Mouse (Mus musculus) MEL (cell line): Measurements from ENCODE around the gene Cald1. TPM values are rescaled to one million over a fixed set of nuclear protein-coding genes. Genes with fewer than 3 reads are reported as not detected.

Source experiments
- DNase-seq: peaks from one replicate; pipeline ENCODE4 v3.0.0; 2011; ENCODE audit warnings: low read depth, low spot score
- H3K27ac ChIP-seq: 2 replicates; pipeline ENCODE4 v1.5.1; 2012; ENCODE audit warnings: low read depth, mild to moderate bottlenecking, control low read depth, low read length, moderate library complexity; ENCODE audit not compliant: control insufficient read depth
- H3K27me3 ChIP-seq, 2 experiments: fragments of 150-350 bp in 1 of 2; sonication (generic) in 1 of 2; 2 replicates each; pipeline ENCODE4 v1.6.1; 2012; ENCODE audit warnings: low read length in 2 of 2, mild to moderate bottlenecking in 2 of 2, improper control_type of control experiment in 1 of 2, moderate library complexity in 1 of 2; ENCODE audit not compliant: insufficient read depth in 2 of 2, control insufficient read depth in 1 of 2
- H3K36me3 ChIP-seq, 2 experiments: 2 replicates each; pipeline ENCODE4 v1.6.1; 2012 to 2014; ENCODE audit warnings: low read length in 2 of 2, improper control_type of control experiment in 1 of 2, inconsistent platforms in 1 of 2, mild to moderate bottlenecking in 1 of 2; ENCODE audit not compliant: insufficient read depth in 2 of 2, control insufficient read depth in 1 of 2
- H3K4me1 ChIP-seq, 2 experiments: fragments of 150-350 bp in 1 of 2; sonication (generic) in 1 of 2; 2 replicates each; pipeline ENCODE4 v1.6.1; 2012; ENCODE audit warnings: low read length in 2 of 2, improper control_type of control experiment in 1 of 2, mild to moderate bottlenecking in 1 of 2; ENCODE audit not compliant: insufficient read depth in 2 of 2, control insufficient read depth in 1 of 2
- H3K4me3 ChIP-seq, 2 experiments: fragments of 150-350 bp in 1 of 2; sonication (generic) in 1 of 2; 2 replicates each; pipeline ENCODE4 v1.5.1; 2012; ENCODE audit warnings: low read depth in 2 of 2, low read length in 2 of 2, mild to moderate bottlenecking in 2 of 2, moderate library complexity in 2 of 2, control low read depth in 1 of 2, improper control_type of control experiment in 1 of 2; ENCODE audit not compliant: control insufficient read depth in 1 of 2, insufficient read depth in 1 of 2
- H3K79me2 ChIP-seq: 2 replicates; pipeline ENCODE4 v1.6.1; 2012; ENCODE audit warnings: mild to moderate bottlenecking, low read length, moderate library complexity; ENCODE audit not compliant: control insufficient read depth, poor library complexity, insufficient read depth
- H3K9ac ChIP-seq: 2 replicates; pipeline ENCODE4 v1.6.1; 2012; ENCODE audit warnings: low read depth, mild to moderate bottlenecking, control low read depth, low read length, moderate library complexity; ENCODE audit not compliant: control insufficient read depth, poor library complexity, severe bottlenecking
- H3K9me3 ChIP-seq: fragments of 150-350 bp; sonication (generic); replicated peaks from 2 replicates; pipeline ENCODE4 v1.6.1; 2012; ENCODE audit warnings: mild to moderate bottlenecking, low read length, improper control_type of control experiment, moderate library complexity; ENCODE audit not compliant: insufficient read depth
- BHLHE40 ChIP-seq: IDR thresholded peaks from 2 replicates; pipeline ENCODE4 v1.6.1; 2012; ENCODE audit warnings: low read depth, mild to moderate bottlenecking, inconsistent platforms, low read length, improper control_type of control experiment, borderline replicate concordance
- CHD1 ChIP-seq: IDR thresholded peaks from 2 replicates; pipeline ENCODE4 v1.6.1; 2012; ENCODE audit warnings: low read depth, mild to moderate bottlenecking, inconsistent platforms, low read length, improper control_type of control experiment
- CHD2 ChIP-seq: IDR thresholded peaks from 2 replicates; pipeline ENCODE4 v1.6.1; 2011; ENCODE audit warnings: low read length, improper control_type of control experiment
- CTCF ChIP-seq, 3 experiments: IDR thresholded peaks in 2 of 3; conservative IDR thresholded peaks in 1 of 3; 2 replicates each; pipeline ENCODE4 v1.5.1; 2011 to 2012; ENCODE audit warnings: low read length in 3 of 3, low read depth in 2 of 3, mild to moderate bottlenecking in 2 of 3, improper control_type of control experiment in 1 of 3, inconsistent platforms in 1 of 3, mixed read lengths in 1 of 3, moderate library complexity in 1 of 3; ENCODE audit not compliant: control insufficient read depth in 1 of 3, insufficient read depth in 1 of 3, poor library complexity in 1 of 3, severe bottlenecking in 1 of 3
- GABPA ChIP-seq: IDR thresholded peaks from 2 replicates; pipeline ENCODE4 v1.6.1; 2012; ENCODE audit warnings: low read depth, mild to moderate bottlenecking, inconsistent platforms, low read length, improper control_type of control experiment, moderate library complexity
- HCFC1 ChIP-seq: IDR thresholded peaks from 2 replicates; pipeline ENCODE4 v1.6.1; 2012; ENCODE audit warnings: low read depth, mild to moderate bottlenecking, inconsistent platforms, low read length, improper control_type of control experiment, moderate library complexity
- KAT2A ChIP-seq: conservative IDR thresholded peaks from 2 replicates; pipeline ENCODE4 v1.6.1; 2012; ENCODE audit warnings: low read depth, low read length, improper control_type of control experiment, inconsistent platforms
- MAFK ChIP-seq: IDR thresholded peaks from 2 replicates; pipeline ENCODE4 v1.6.1; 2011; ENCODE audit warnings: low read depth, mild to moderate bottlenecking, low read length, improper control_type of control experiment, borderline replicate concordance
- MAX ChIP-seq: IDR thresholded peaks from 2 replicates; pipeline ENCODE4 v1.6.1; 2011; ENCODE audit warnings: low read length, improper control_type of control experiment
- MAZ ChIP-seq: IDR thresholded peaks from 2 replicates; pipeline ENCODE4 v1.6.1; 2012; ENCODE audit warnings: low read depth, mild to moderate bottlenecking, inconsistent platforms, low read length, improper control_type of control experiment
- MYB ChIP-seq: IDR thresholded peaks from 2 replicates; pipeline ENCODE4 v1.6.1; 2011; ENCODE audit warnings: mild to moderate bottlenecking, low read depth, low read length, improper control_type of control experiment
- NRF1 ChIP-seq: IDR thresholded peaks from 2 replicates; pipeline ENCODE4 v1.6.1; 2014; ENCODE audit warnings: low read depth, mild to moderate bottlenecking, inconsistent platforms, low read length, improper control_type of control experiment, moderate library complexity; ENCODE audit not compliant: poor library complexity, insufficient read depth, severe bottlenecking
- POLR2AphosphoS5 ChIP-seq: IDR thresholded peaks from 2 replicates; pipeline ENCODE4 v1.6.1; 2012; ENCODE audit warnings: low read depth, borderline replicate concordance, mild to moderate bottlenecking, inconsistent platforms, low read length, moderate library complexity, mixed read lengths
- RCOR1 ChIP-seq: IDR thresholded peaks from 2 replicates; pipeline ENCODE4 v1.6.1; 2012; ENCODE audit warnings: low read depth, mild to moderate bottlenecking, inconsistent platforms, low read length, improper control_type of control experiment
- SIN3A ChIP-seq: IDR thresholded peaks from 2 replicates; pipeline ENCODE4 v1.6.1; 2012; ENCODE audit warnings: low read length, improper control_type of control experiment, inconsistent platforms
- TAL1 ChIP-seq: IDR thresholded peaks from 2 replicates; pipeline ENCODE4 v1.6.1; 2012; ENCODE audit warnings: mild to moderate bottlenecking, inconsistent platforms, low read length, moderate library complexity, mixed read lengths
- TBP ChIP-seq: IDR thresholded peaks from 2 replicates; pipeline ENCODE4 v1.8.0; 2011; ENCODE audit warnings: low read depth, low read length, improper control_type of control experiment
- TCF12 ChIP-seq: IDR thresholded peaks from 2 replicates; pipeline ENCODE4 v1.6.1; 2014; ENCODE audit warnings: low read depth, mild to moderate bottlenecking, inconsistent platforms, low read length, improper control_type of control experiment, moderate library complexity
- UBTF ChIP-seq: IDR thresholded peaks from 2 replicates; pipeline ENCODE4 v1.6.1; 2012; ENCODE audit warnings: low read depth, mild to moderate bottlenecking, inconsistent platforms, low read length, improper control_type of control experiment, moderate library complexity, borderline replicate concordance; ENCODE audit not compliant: insufficient read depth
- USF1 ChIP-seq: IDR thresholded peaks from 2 replicates; pipeline ENCODE4 v1.6.1; 2014; ENCODE audit warnings: low read depth, mild to moderate bottlenecking, inconsistent platforms, low read length, improper control_type of control experiment, moderate library complexity
- USF2 ChIP-seq, 2 experiments: IDR thresholded peaks; 2 replicates each; pipeline ENCODE4 v1.6.1; 2011 to 2012; ENCODE audit warnings: improper control_type of control experiment in 2 of 2, low read length in 2 of 2, borderline replicate concordance in 1 of 2, inconsistent platforms in 1 of 2, low read depth in 1 of 2, mild to moderate bottlenecking in 1 of 2; ENCODE audit not compliant: insufficient read depth in 1 of 2
- ZC3H11A ChIP-seq: IDR thresholded peaks from 2 replicates; pipeline ENCODE4 v1.6.1; 2012; ENCODE audit warnings: low read depth, mild to moderate bottlenecking, inconsistent platforms, low read length, improper control_type of control experiment
- ZKSCAN1 ChIP-seq: IDR thresholded peaks from 2 replicates; pipeline ENCODE4 v1.6.1; 2012; ENCODE audit warnings: low read depth, mild to moderate bottlenecking, inconsistent platforms, low read length, improper control_type of control experiment, moderate library complexity
- ZMIZ1 ChIP-seq: IDR thresholded peaks from 2 replicates; pipeline ENCODE4 v1.6.1; 2012; ENCODE audit warnings: low read depth, mild to moderate bottlenecking, inconsistent platforms, low read length, improper control_type of control experiment, moderate library complexity
- ZNF384 ChIP-seq: IDR thresholded peaks from 2 replicates; pipeline ENCODE4 v1.6.1; 2012; ENCODE audit warnings: low read depth, mild to moderate bottlenecking, inconsistent platforms, low read length, improper control_type of control experiment
- polyA plus RNA-seq, 2 experiments: library from polyadenylated mRNA; stranded (reverse) in 1 of 2; unstranded in 1 of 2; fragments of >175 nt in 1 of 2; fragments of >200 nt in 1 of 2; gene quantifications; 2 replicates each; pipeline versions ENCODE4 v1.2.1 to v1.2.4; 2012; ENCODE audit warnings: low replicate concordance in 2 of 2, low read depth in 1 of 2; ENCODE audit not compliant: insufficient read length in 2 of 2, insufficient read depth in 1 of 2, missing spikeins in 1 of 2
- total RNA-seq: library from RNA; depleted of rRNA; stranded (reverse); fragments of 300-350 nt; gene quantifications from 2 replicates; pipeline ENCODE4 v1.2.3, GENCODE M21; 2012

The Cald1 gene
- total and polyA plus RNA-seq, 3 experiments = not detected

DNA sequence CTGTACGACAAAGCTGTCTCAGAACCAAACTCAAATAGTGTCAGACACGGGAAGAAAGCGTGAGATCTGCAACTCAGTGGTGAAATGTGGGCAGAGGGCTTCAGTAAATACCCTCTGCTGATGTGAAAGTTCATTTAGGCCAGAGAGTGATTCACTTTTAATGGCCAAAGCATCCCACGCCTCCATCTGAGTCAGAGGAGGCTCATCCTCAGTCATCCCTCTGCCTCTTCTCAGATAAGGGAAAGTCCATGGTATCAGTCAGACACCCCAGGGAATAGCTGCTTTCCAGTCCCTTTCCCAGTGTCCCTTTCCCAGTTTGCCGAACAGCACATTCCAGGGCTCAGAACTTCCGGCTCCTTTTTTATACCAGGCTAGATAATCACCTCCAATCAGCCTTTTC lies 151.2 kb downstream of the Cald1 start:
- no peak for TF ChIP-seq RCOR1
- TF ChIP-seq USF2 (IDR thresholded peaks at IDR 0.05; ENCODE audit: borderline replicate concordance in 1 of 2, insufficient read depth in 1 of 2, low read depth in 1 of 2, low read length in 2 of 2) = no peak
- TF ChIP-seq ZC3H11A = no peak
- no peak for TF ChIP-seq SIN3A
- no peak for TF ChIP-seq ZMIZ1
- no peak for TF ChIP-seq ZNF384
- no peak for TF ChIP-seq MAX
- TF ChIP-seq MYB = no peak
- no peak for TF ChIP-seq TBP
- TF ChIP-seq, all 39 proteins: peak for 0
- Histone ChIP-seq H3K4me1 (no peaks in the 10 kb centered on the region), H3K4me3 (no peak overlapping the region), H3K9ac (no peak overlapping the region), H3K79me2 (no peaks in the 10 kb centered on the region), H3K27me3 (peaks cover 3 to 11% of the 10 kb centered on the region in 2 experiments; a peak in 3 of 4 replicates), H3K9me3 (no peaks in the 10 kb centered on the region), H3K36me3 (no peaks in the 10 kb centered on the region), H3K27ac (no peak overlapping the region)
- no peak for DNase-seq

GRCm38 (mm10) chr6:34750487-34751120 lies 152.3 kb downstream of the Cald1 start:
- TF ChIP-seq ZKSCAN1 = no peak
- TF ChIP-seq CTCF (IDR thresholded peaks at IDR 0.05 in 2 of 3, conservative IDR thresholded peaks at IDR 0.05 in 1 of 3; ENCODE audit: control insufficient read depth in 1 of 3, insufficient read depth in 1 of 3, low read depth in 2 of 3, low read length in 3 of 3, poor library complexity in 1 of 3, severe bottlenecking in 1 of 3) = no peak
- no peak for TF ChIP-seq MAZ
- TF ChIP-seq TCF12 = no peak
- TF ChIP-seq TAL1 = no peak
- TF ChIP-seq POLR2AphosphoS5 = no peak
- no peak for TF ChIP-seq NRF1
- TF ChIP-seq GABPA = no peak
- TF ChIP-seq HCFC1 = no peak
- no peak for TF ChIP-seq ZMIZ1
- TF ChIP-seq BHLHE40 = no peak
- TF ChIP-seq UBTF = no peak
- TF ChIP-seq KAT2A = no peak
- no peak for TF ChIP-seq CHD2
- TF ChIP-seq MAFK = no peak
- no peak for TF ChIP-seq CHD1
- no peak for TF ChIP-seq USF1
- no peak for TF ChIP-seq USF2 (IDR thresholded peaks at IDR 0.05; ENCODE audit: borderline replicate concordance in 1 of 2, insufficient read depth in 1 of 2, low read depth in 1 of 2, low read length in 2 of 2)
- no peak overlapping the region for H3K9ac ChIP-seq
- no peak for DNase-seq
- H3K36me3 ChIP-seq = no peaks in the 10 kb centered on the region
- peaks cover 3 to 10% of the 10 kb centered on the region in 2 experiments; a peak in 3 of 4 replicates for H3K27me3 ChIP-seq
- H3K9me3 ChIP-seq = no peaks in the 10 kb centered on the region
- no peaks in the 10 kb centered on the region for H3K4me1 ChIP-seq
- no peak overlapping the region for H3K27ac ChIP-seq
- no peaks in the 10 kb centered on the region for H3K79me2 ChIP-seq
- no peak overlapping the region for H3K4me3 ChIP-seq
